Mouse (Mus musculus): ENCODE data around the gene Gdi1. TPM values are rescaled to one million over a fixed set of nuclear protein-coding genes. Genes with fewer than 3 reads are reported as not detected.
"Not testable (repeated sequence)": the region's sequence is repeated elsewhere in the genome, so short reads cannot be mapped to it uniquely, and the experiment has no call there.

Gdi1 gene
- total RNA-seq, 1 experiment from 2014 or later = 150 TPM

- DNase-seq = peak; percentile 83
These were observed 23.9 kb downstream of the Gdi1 start, which contains the start of gene Plxna3 for GRCm38 (mm10) chrX:74328725-74329161. Gene Plxna3, plus strand, starts transcription at chrX:74329066.

- DNase-seq = no peak
These were observed 24.4 kb downstream of the Gdi1 start for GRCm38 (mm10) chrX:74329215-74329671.

GRCm38 (mm10) chrX:74330166-74330930 lies 25.6 kb downstream of the Gdi1 start:
- no peak for DNase-seq

GRCm38 (mm10) chrX:74352645-74353466 lies 48.1 kb downstream of the Gdi1 start:
- DNase-seq = no peak

- peak; percentile 90 for DNase-seq
These were observed 48.6 kb downstream of the Gdi1 start, which contains the start of gene Lage3 for GRCm38 (mm10) chrX:74353467-74353770. Gene Lage3, minus strand, starts transcription at chrX:74353618.

- not testable (repeated sequence) for DNase-seq
These were observed 52.3 kb downstream of the Gdi1 start for GRCm38 (mm10) chrX:74357069-74357468.

- DNase-seq = no peak
These were observed 54.4 kb downstream of the Gdi1 start for GRCm38 (mm10) chrX:74359171-74359570.

Small RNA genes within 50 kb of the gene (microRNA-seq; reads per million reads assigned to microRNA genes)
- gene Mir7091 = 0 to 0.43 reads per million in 2 experiments
- gene Mir7092 = 0 to 0.38 reads per million in 2 experiments

Other genes starting within 250 kb of the Gdi1 start
- gene Opn1mw, start 177.5 kb upstream of the Gdi1 start, total RNA-seq (2021) = not detected in 2 replicates
- 31.6 and 36.4 TPM in 2 replicates for gene Mecp2, start 169.6 kb upstream of the Gdi1 start, total RNA-seq (2021)
- not detected in 2 replicates for gene Tex28, start 137.2 kb upstream of the Gdi1 start, total RNA-seq (2021)
- gene Tktl1, start 127.7 kb upstream of the Gdi1 start, total RNA-seq (2021) = not detected in 2 replicates
- gene Flna, start 55.2 kb upstream of the Gdi1 start, total RNA-seq (2021) = 138 and 176 TPM in 2 replicates
- gene Emd, start 50.3 kb upstream of the Gdi1 start, total RNA-seq (2021) = 56.8 and 67.7 TPM in 2 replicates
- gene Rpl10, start 34.2 kb upstream of the Gdi1 start, total RNA-seq (2021) = 289 and 296 TPM in 2 replicates
- gene Taz, start 23.1 kb upstream of the Gdi1 start, total RNA-seq (2021) = 61.6 and 72.0 TPM in 2 replicates
- gene Dnase1l1, start 22.7 kb upstream of the Gdi1 start, total RNA-seq (2021) = 9.0 and 12.7 TPM in 2 replicates
- 150 and 155 TPM in 2 replicates for gene Atp6ap1, start 7.9 kb upstream of the Gdi1 start, total RNA-seq (2021)
- 53.1 and 56.0 TPM in 2 replicates for gene Fam50a, start 8.0 kb downstream of the Gdi1 start, total RNA-seq (2021)
- 7.7 and 9.0 TPM in 2 replicates for gene Plxna3, start 24.1 kb downstream of the Gdi1 start, total RNA-seq (2021)
- 54.2 and 55.1 TPM in 2 replicates for gene Lage3, start 48.6 kb downstream of the Gdi1 start, total RNA-seq (2021)
- 49.6 and 51.5 TPM in 2 replicates for gene Ubl4a, start 68.2 kb downstream of the Gdi1 start, total RNA-seq (2021)
- gene Slc10a3, start 68.4 kb downstream of the Gdi1 start, total RNA-seq (2021) = 18.9 and 21.5 TPM in 2 replicates
- 26.6 and 29.7 TPM in 2 replicates for gene Fam3a, start 88.3 kb downstream of the Gdi1 start, total RNA-seq (2021)
- 56.3 and 56.5 TPM in 2 replicates for gene Ikbkg, start 88.3 kb downstream of the Gdi1 start, total RNA-seq (2021)
- 105 and 114 TPM in 2 replicates for gene G6pdx, start 124.2 kb downstream of the Gdi1 start, total RNA-seq (2021)
- gene Gm6880, start 176.4 kb downstream of the Gdi1 start, total RNA-seq (2021) = not detected in 2 replicates